Mouse (Mus musculus): ENCODE results near the gene Dyrk3. TPM values are rescaled to one million over a fixed set of nuclear protein-coding genes. Genes with fewer than 3 reads are reported as not detected.

The Dyrk3 gene
- 1 to 10 TPM in 1 of 2 experiments, under 1 TPM in 1; 0.93 to 2.1 TPM for polyA plus RNA-seq (2012; fragmentation: generic; extraction: Trizol)

DNA sequence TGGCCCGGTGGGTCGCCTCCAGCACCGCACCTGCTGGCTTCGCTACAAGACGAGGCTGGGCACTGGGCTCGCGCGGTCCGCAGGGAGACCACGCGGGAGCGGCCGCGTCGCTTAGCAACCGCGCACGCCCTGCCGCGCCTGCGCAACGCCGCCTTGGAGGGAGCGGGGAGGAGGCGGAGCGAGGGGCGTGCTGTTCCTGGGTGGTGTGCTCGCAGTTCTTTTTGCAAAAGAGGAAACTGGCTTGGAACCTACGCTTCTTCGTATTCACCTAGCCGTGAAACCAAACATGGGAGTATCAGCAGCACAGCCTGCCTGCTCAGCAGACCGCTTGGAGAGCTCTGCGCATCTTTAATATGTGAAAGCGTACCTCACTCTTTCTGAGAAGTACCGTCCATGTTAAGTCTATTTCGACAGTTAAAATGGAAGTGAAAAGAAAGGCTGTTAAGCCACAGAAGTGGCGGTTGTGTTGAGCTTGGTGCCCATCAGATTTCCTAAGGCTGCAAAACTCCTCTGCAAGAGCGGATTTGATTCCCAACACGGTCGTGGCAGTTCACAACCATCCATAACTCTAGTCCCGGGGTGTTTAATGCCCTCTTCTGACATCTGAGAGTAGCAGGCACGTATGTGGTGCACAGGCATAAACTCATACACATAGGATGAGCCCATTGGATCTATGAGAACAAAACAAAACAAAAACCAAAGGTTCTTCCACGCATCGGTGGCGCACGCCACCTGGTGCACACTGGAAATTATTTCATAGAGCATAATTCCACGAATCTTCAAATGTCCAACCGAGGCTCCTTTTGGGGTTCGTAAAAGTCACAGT is at the start of gene Dyrk3:
Gene Dyrk3 (minus strand): TSS at position 150 of the 826 bp plus-strand sequence.

DNA sequence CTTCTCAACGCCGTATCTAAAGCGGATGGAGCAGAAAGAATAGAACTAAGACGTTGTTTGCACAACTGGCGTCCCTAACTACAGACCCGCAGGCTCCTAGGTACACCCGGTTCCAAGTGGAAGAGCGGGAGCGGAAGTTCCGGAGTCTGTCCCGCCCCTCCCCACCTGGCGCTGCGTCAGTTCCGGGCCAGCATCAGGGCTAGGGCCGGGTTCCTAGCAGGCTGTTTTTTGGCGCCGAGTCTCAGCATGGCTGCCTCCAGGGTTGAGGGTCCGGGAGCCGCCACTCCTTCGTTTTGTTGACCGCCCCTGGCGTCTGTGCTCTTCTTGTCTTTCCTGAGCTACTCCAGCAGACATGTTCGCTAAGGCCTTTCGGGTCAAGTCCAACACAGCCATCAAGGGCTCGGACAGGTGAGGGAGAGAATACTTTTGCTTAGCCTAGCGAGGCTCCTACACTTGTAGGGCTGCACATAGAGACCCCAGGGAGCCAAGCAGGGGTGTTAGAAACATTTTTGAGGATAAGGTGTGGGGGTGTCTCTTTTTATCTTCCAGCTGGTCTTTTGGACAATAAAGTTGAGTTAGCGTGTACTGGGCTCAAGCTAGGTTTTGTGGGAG is 15.0 kb upstream of the Dyrk3 start, which contains the start of gene Eif2d:
Gene Eif2d (plus strand): TSS at position 164 of the 612 bp plus-strand sequence.

DNA sequence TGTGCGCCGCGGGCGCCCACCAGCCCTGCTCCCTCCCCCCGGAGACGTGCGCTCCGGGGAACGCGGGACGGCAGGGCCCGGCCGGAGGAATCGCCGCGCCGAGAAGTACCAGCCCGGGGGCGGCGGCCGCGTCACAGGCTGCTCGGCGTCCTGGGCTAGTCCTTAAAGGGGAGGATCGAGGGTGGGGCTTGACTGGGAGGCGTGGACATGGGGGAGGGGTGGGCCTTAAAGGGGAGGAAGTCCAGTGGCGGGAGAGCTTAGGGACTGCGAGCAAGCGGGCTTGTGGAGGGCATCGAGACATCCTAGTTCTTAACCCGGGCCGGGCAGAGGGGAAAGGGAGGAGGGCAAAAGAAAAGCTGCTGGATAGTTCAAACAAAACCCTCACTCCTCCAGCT is 40.4 kb downstream of the Dyrk3 start, which contains the start of gene Mapkapk2:
Gene Mapkapk2 (minus strand): TSS at position 127 of the 395 bp plus-strand sequence.

Other genes starting within 250 kb of the Dyrk3 start
- gene Il20, start 226.9 kb downstream of the Dyrk3 start, polyA plus RNA-seq (2012; fragmentation: generic; extraction: Trizol) = not detected
- gene Il19, start 198.2 kb downstream of the Dyrk3 start, polyA plus RNA-seq (2012; fragmentation: generic; extraction: Trizol) = under 1 TPM in 1 of 2 experiments, not detected in 1; 0.07 TPM
- not detected for gene Il10, start 118.5 kb downstream of the Dyrk3 start, polyA plus RNA-seq (2012; fragmentation: generic; extraction: Trizol)
- gene Mapkapk2, start 40.5 kb downstream of the Dyrk3 start, polyA plus RNA-seq (2012; fragmentation: generic; extraction: Trizol) = 10 to 100 TPM; 54.8 to 60.2 TPM
- gene Eif2d, start 14.8 kb upstream of the Dyrk3 start, polyA plus RNA-seq (2012; fragmentation: generic; extraction: Trizol) = 10 to 100 TPM; 40.3 to 40.5 TPM
- 1 to 10 TPM in 1 of 2 experiments, under 1 TPM in 1; 0.49 to 1.6 TPM for gene Rassf5, start 106.9 kb upstream of the Dyrk3 start, polyA plus RNA-seq (2012; fragmentation: generic; extraction: Trizol)
- 10 to 100 TPM in 1 of 2 experiments, 1 to 10 TPM in 1; 1.5 to 11.3 TPM for gene Ikbke, start 141.3 kb upstream of the Dyrk3 start, polyA plus RNA-seq (2012; fragmentation: generic; extraction: Trizol)